Mouse (Mus musculus) liver, postnatal 0 days (tissue): ENCODE measurements around the gene Iqcf5. TPM values are rescaled to one million over a fixed set of nuclear protein-coding genes. Genes with fewer than 3 reads are reported as not detected.

ENCODE experiments used
- ATAC-seq: fragments of 200-750 bp; cut with Nextera tagmentation; 2 replicates; pipeline ENCODE4 v1.8.0; 2017; ENCODE audit warnings: mild to moderate bottlenecking, moderate library complexity
- DNase-seq: peaks from one replicate; pipeline ENCODE4 v3.0.0-alpha.2; 2016
- H3K27ac ChIP-seq: fragments of 300-500 bp; sonication (generic); 2 replicates; pipeline ENCODE4 v1.5.1; 2014; ENCODE audit warnings: antibody characterized with exemption, moderate library complexity, mild to moderate bottlenecking, low read depth
- H3K27me3 ChIP-seq: fragments of 300-500 bp; sonication (generic); 2 replicates; pipeline ENCODE4 v1.6.1; 2014; ENCODE audit warnings: low read length, control low read depth, mixed read lengths; ENCODE audit not compliant: insufficient read depth
- H3K36me3 ChIP-seq: fragments of 300-500 bp; sonication (generic); replicated peaks from 2 replicates; pipeline ENCODE4 v1.6.1; 2014; ENCODE audit warnings: mild to moderate bottlenecking, control low read depth, low read length, moderate library complexity, mixed read lengths; ENCODE audit not compliant: insufficient read depth
- H3K4me1 ChIP-seq: fragments of 300-500 bp; sonication (generic); 2 replicates; pipeline ENCODE4 v1.6.1; 2014; ENCODE audit warnings: antibody characterized with exemption, mild to moderate bottlenecking, control low read depth; ENCODE audit not compliant: insufficient read depth
- H3K4me2 ChIP-seq: fragments of 300-500 bp; sonication (generic); 2 replicates; pipeline ENCODE4 v1.6.1; 2014; ENCODE audit warnings: low read depth, mild to moderate bottlenecking, low read length, moderate library complexity, mixed read lengths
- H3K4me3 ChIP-seq: fragments of 300-500 bp; sonication (generic); 2 replicates; pipeline ENCODE4 v1.5.1; 2014; ENCODE audit warnings: low read depth, low read length
- H3K9ac ChIP-seq: fragments of 300-500 bp; sonication (generic); replicated peaks from 2 replicates; pipeline ENCODE4 v1.6.1; 2014; ENCODE audit warnings: mild to moderate bottlenecking, moderate library complexity
- H3K9me3 ChIP-seq: fragments of 300-500 bp; sonication (generic); 2 replicates; pipeline ENCODE4 v1.6.1; 2016; ENCODE audit warnings: mild to moderate bottlenecking, control low read depth, low read length, mixed read lengths
- CTCF ChIP-seq: sonication (generic); IDR thresholded peaks from 2 replicates; pipeline ENCODE4 v1.5.1; 2016; ENCODE audit warnings: antibody characterized with exemption, low read depth
- EP300 ChIP-seq: IDR thresholded peaks from 2 replicates; pipeline ENCODE4 v1.6.1; 2016; ENCODE audit warnings: antibody characterized with exemption, low read depth, mild to moderate bottlenecking
- WGBS: fragments of 180-500 bp; shearing (Covaris S2); extraction: QIAGEN DNeasy Blood & Tissue Kit; methylation state at CpG from one replicate; pipeline ENCODE4 v1.1.7; 2014; ENCODE audit not compliant: insufficient replicate concordance; 5-methylcytosine and 5-hydroxymethylcytosine counted together
- polyA plus RNA-seq: library from polyadenylated mRNA; unstranded; fragments of >200 nt; fragmentation: Nextera tagmentation; extraction: Ambion mirVana; gene quantifications from 2 replicates; pipeline ENCODE4 v1.2.1, GENCODE M21; 2015

Iqcf5 gene
- polyA plus RNA-seq, 1 experiment from 2014 or later, result not detected

- H3K27ac ChIP-seq, result no peak overlapping the region
- H3K4me1 ChIP-seq, result peaks cover 20% of the 10 kb centered on the region
- H3K4me2 ChIP-seq, result no peak overlapping the region
- 6% methylated on average over 5 of the region's 6 CpGs for WGBS
- TF ChIP-seq EP300 (no peak), CTCF (peak; percentile 87)
- ATAC-seq (no peak), DNase-seq (peak; percentile 81)
- H3K9ac ChIP-seq, result no peak overlapping the region
- no peak overlapping the region for H3K4me3 ChIP-seq
- H3K36me3 ChIP-seq, result no peaks in the 10 kb centered on the region
- H3K9me3 ChIP-seq, result no peaks in the 10 kb centered on the region
- no peaks in the 10 kb centered on the region for H3K27me3 ChIP-seq
Measured at GRCm38 (mm10) chr9:106474456-106474855, 39.9 kb upstream of the Iqcf5 start.

DNA sequence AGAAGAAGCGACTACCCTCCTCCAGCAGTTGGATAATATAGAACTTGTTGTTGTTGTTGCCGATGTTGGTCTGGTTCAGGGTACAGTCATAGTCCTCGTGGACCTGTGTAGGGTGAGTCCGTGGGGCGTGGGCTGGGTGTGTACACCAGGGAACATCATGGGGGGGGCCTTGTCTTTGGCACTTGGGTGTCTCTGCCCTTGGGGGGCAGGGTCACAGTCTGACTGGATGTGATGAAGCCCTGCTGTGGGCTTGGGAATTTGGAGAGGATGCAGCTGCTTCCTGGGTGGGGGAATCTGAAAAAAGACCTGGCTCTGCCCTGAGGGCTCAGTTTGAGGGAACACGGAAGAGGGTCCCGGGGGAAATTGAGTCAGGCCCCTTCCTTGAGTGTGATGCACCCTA is 39.3 kb upstream of the Iqcf5 start:
- DNase-seq (no peak), ATAC-seq (no peak)
- Histone ChIP-seq H3K36me3 (0 out of 2 replicates have a peak, but pooled peaks cover under 1% of the 10 kb centered on the region), H3K9me3 (no peaks in the 10 kb centered on the region), H3K27ac (no peak overlapping the region), H3K27me3 (no peaks in the 10 kb centered on the region), H3K4me2 (no peak overlapping the region), H3K4me3 (no peak overlapping the region), H3K9ac (peak overlapping the region; percentile 21; the same call in 1 of the 2 replicates), H3K4me1 (peaks cover 20% of the 10 kb centered on the region)
- 57% methylated on average over 7 of the region's 7 CpGs for WGBS
- TF ChIP-seq EP300 (no peak), CTCF (no peak)

- DNase-seq (no peak), ATAC-seq (no peak)
- H3K9ac ChIP-seq, result peak within 1 kb of the TSS; percentile 39
- H3K4me3 ChIP-seq, result peak within 1 kb of the TSS; percentile 25
- peak within 1 kb of the TSS; percentile 64 for H3K27ac ChIP-seq
- peaks cover 20% of the 10 kb centered on the region for H3K4me1 ChIP-seq
- WGBS, result 74% methylated on average over 10 of the region's 10 CpGs
- peak within 1 kb of the TSS; percentile 98 for H3K4me2 ChIP-seq
- H3K9me3 ChIP-seq, result no peaks in the 10 kb centered on the region
- no peak for TF ChIP-seq CTCF
- no peak for TF ChIP-seq EP300
- peaks cover 6% of the 10 kb centered on the region; the same call in 1 of the 2 replicates for H3K36me3 ChIP-seq
- H3K27me3 ChIP-seq, result no peaks in the 10 kb centered on the region
Measured at GRCm38 (mm10) chr9:106475663-106476001, 38.7 kb upstream of the Iqcf5 start, which contains the start of gene Rrp9. Gene Rrp9 (plus strand): TSS chr9:106475963.

DNA sequence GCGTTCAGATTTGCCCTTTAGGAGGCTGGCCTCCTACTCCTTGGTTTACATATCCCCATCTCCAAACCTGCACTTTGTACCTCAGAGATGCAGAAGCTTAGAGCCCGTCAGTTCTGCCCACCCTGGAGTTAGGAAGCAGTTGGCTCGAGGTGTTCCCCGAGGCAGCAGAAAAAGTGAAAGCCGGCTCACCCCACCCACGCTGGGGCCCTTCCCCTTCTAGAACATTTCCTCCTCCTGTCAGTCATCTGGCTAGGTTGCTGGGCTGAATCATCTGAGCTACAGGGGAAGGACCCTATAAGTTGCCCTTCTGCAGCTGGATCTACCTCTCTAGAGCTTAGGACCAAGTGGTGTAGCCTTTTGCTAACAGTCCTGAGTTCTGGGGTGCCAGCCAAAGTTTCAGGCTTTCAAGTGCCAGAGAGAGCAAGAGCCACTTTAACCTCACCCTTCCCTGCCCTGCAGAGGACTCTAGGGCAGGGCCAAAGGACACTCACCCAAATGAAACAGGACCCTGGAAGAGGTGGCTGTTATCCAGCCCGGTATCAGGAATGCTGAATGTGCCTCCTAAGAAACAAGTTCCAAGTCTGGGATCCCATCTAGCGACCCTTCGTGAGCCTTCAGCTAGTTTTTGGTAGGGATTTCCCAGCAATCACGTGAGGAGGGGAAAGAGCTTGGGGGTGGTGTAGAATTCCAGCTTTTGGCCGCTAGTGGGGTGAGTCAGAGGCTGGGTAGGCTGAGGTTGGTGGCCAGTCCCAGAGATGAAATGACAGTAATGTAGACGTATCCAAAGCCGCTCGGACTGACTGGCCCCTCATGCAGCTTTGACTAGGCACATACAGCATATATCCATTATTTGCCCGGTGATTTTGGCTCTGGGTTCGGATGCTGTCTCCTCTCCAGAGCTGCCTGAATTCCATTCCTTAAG is 38.1 kb upstream of the Iqcf5 start:
- H3K4me3 ChIP-seq, result peak overlapping the region; percentile 25
- WGBS, result 13% methylated on average over 16 of the region's 16 CpGs

GRCm38 (mm10) chr9:106476924-106477484 is 37.4 kb upstream of the Iqcf5 start, which contains the start of gene Parp3:
Gene Parp3 (minus strand): TSS chr9:106476949.
- H3K9me3 ChIP-seq, result no peaks in the 10 kb centered on the region
- peak within 1 kb of the TSS; percentile 65 for H3K27ac ChIP-seq

More for the DNA sequence above, 38.1 kb upstream of the Iqcf5 start:
- no peaks in the 10 kb centered on the region for H3K27me3 ChIP-seq
- H3K9ac ChIP-seq, result peak overlapping the region; percentile 39
- TF ChIP-seq EP300, result no peak
- no peak for TF ChIP-seq CTCF
- ATAC-seq (peak; percentile 29; the same call in 1 of the 2 replicates), DNase-seq (peak; percentile 48)
- peak overlapping the region; percentile 98 for H3K4me2 ChIP-seq
- no peaks in the 10 kb centered on the region for H3K9me3 ChIP-seq
- peak overlapping the region; percentile 64 for H3K27ac ChIP-seq
- peaks cover 20% of the 10 kb centered on the region for H3K4me1 ChIP-seq
- peaks cover 9% of the 10 kb centered on the region; the same call in 1 of the 2 replicates for H3K36me3 ChIP-seq

DNA sequence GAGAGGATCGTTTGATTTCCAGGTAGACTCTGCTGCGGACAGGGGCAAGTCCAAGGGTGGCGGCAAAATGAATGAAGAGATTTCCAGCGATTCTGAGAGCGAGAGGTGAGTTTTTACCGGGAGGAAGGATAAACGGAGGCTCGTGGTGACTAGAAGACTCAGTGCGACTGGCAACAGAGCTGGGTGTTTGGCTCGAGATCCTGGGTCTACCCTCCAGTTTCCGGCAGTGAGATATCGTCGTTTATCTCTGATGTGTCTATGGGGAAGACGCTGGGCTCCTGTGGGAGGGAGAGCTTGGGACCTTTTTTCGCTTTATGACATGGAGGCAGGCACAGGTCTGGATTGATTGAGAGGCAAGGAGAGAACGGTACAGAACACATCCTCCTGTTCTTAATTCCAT is 36.7 kb upstream of the Iqcf5 start:
- Histone ChIP-seq H3K9me3 (no peaks in the 10 kb centered on the region), H3K27me3 (no peaks in the 10 kb centered on the region), H3K27ac (peak overlapping the region; percentile 65), H3K36me3 (peaks cover 16% of the 10 kb centered on the region), H3K9ac (peak overlapping the region; percentile 68), H3K4me3 (peak overlapping the region; percentile 61), H3K4me1 (peaks cover 20% of the 10 kb centered on the region), H3K4me2 (peak overlapping the region; percentile 98)
- DNase-seq, result no peak
- no peak for ATAC-seq
- WGBS, result 2% methylated on average over 16 of the region's 16 CpGs
- no peak for TF ChIP-seq EP300
- TF ChIP-seq CTCF, result no peak

More at GRCm38 (mm10) chr9:106476924-106477484, 37.4 kb upstream of the Iqcf5 start, which contains the start of gene Parp3:
- Histone ChIP-seq H3K36me3 (peaks cover 15% of the 10 kb centered on the region; the same call in 1 of the 2 replicates), H3K4me1 (peaks cover 20% of the 10 kb centered on the region), H3K9ac (peak within 1 kb of the TSS; percentile 68), H3K27me3 (no peaks in the 10 kb centered on the region), H3K4me3 (peak within 1 kb of the TSS; percentile 61), H3K4me2 (peak within 1 kb of the TSS; percentile 98)
- TF ChIP-seq EP300 (no peak), CTCF (peak; percentile 98)
- DNase-seq (peak; percentile 98), ATAC-seq (peak; percentile 98)
- WGBS, result under 1% methylated on average over 41 of the region's 41 CpGs
